Mouse (Mus musculus) adrenal gland, adult 8-10 months (tissue): ENCODE measurements around the gene Serpina3a. TPM values are rescaled to one million over a fixed set of nuclear protein-coding genes. Genes with fewer than 3 reads are reported as not detected.
A peak's percentile ranks its signal among the peaks of the same experiment; 100 is the strongest.
"Not testable (repeated sequence)": the region's sequence is repeated elsewhere in the genome, so short reads cannot be mapped to it uniquely, and the experiment has no call there.

Source experiments
- DNase-seq: peaks from one replicate; pipeline ENCODE4 v3.0.0; 2022
- total RNA-seq, 4 experiments: library from RNA; stranded (reverse); gene quantifications; 2 replicates each; pipeline ENCODE4 v1.2.4; 2022

Serpina3a gene
- total RNA-seq = under 1 TPM in 1 of 4 experiments, not detected in 3; 0.20 TPM

DNA sequence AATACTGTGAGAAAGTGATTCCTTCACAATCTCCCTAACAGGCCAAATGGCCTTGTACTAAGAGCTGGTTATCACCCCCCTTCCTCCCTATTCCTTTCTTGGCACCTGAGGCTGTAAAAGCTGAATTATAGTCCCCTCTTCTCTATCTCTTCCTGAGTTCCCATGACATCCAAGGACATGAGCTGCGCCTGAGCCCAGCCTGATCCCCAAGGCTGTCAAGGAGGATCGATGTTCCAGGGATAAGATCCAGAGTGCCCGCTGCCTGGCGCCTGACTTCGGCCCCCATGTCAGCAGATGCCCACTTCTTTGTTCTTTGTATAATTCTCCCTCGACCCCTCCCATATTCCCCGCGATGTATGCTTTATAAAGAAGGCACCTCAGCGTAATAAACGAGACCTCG lies at the start of gene Serpina3a:
Gene Serpina3a, plus strand, starts transcription at position 392 of the 400 bp plus-strand sequence.
- not testable (repeated sequence) for DNase-seq

DNA sequence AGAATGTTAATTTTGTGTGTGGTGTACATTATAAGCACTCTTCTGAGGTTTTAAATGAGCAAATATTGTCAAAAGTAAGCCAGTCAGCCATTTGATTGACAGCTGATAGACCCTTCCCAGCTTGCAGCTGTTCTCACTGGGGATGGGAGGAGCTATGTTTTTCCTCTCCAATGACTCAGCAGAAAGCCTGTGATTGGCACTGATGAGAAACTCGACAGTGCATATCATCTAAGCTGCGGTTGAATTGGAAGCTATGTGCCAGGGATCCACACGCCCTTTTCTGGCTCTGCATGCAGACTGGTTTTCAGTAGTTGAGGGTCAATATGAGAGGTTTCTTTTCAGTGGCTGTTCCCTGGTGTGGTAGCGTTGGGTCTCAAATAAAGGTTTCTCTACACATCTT lies 48.0 kb upstream of the Serpina3a start:
- DNase-seq = no peak

DNA sequence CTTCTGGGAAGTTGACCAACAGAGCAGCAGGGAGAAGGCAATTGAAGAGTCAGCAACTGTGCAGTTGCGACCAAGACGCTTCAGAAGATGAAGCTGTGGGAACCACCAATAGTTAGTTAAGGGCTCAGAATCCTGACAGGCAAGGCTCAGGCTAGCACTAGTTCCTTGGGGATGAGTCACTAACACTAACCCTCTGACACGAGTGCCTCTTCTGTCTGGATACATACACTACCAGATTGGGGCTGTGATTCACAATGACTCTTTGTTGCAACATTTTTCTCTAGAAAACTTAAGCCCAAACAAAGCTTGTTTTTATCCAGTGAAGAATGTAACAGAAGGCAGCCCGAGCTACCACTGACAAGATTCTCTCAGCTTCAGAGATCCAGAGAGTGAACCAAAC lies 47.5 kb upstream of the Serpina3a start:
- DNase-seq = no peak

DNA sequence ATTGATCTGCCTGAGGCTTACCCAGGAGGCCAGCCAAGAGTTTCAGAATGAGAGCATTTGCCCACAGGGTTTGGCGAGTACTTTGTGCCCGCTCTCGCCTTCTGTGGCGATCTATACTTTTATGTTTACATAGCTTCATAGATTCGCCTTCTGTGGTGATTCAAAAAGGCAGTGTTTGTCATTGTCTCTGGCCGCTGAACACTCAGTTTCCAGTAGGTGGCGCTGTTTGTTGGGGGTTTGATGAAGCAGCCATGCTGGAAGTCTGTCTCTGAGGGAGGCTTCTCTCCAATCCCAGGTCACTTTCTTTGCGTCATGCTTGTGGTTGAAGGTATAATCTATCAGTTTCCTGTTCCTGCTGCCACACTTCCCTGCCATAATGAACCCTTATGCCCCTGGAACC lies 46.3 kb upstream of the Serpina3a start:
- DNase-seq = peak; percentile 54

DNA sequence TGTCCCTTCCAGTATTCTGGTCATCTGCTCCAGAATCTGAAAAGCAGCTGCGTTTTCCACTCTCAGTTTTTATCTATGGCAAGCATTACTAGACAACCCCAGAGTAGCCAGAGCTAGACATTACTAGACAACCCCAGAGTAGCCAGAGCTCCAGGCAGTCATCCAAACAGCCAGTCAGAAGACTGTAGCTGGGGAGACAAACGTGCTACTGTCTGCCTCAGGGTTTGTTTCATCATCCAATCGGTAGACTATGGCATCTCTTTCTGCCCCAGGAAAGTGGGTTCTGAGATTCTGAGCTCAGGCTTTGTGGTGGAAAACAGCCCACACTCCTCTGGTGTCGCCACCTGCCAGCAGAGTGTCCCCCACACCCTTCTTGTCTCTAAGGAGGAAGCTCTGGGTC lies 45.0 kb upstream of the Serpina3a start:
- DNase-seq = peak; percentile 43

DNA sequence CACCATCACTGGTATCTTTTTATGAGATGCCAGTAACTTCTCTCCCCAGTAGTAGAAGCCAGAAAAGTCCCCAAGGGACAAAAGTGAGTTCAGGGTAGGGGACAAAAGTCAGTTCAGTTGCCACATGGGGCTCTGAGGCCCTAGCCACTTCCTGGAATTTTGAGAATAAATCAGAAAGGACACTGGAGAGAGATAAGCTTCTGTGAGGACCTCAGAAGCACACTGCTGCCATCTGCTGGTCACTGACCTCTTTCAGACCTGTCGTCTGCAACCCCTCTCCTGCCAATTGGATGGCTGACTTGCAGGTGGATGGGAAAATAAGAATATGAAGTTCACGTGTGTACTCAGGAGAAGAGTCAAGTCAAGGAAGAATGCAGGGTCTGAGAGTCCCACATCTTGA lies 42.9 kb upstream of the Serpina3a start:
- peak; percentile 62 for DNase-seq

DNA sequence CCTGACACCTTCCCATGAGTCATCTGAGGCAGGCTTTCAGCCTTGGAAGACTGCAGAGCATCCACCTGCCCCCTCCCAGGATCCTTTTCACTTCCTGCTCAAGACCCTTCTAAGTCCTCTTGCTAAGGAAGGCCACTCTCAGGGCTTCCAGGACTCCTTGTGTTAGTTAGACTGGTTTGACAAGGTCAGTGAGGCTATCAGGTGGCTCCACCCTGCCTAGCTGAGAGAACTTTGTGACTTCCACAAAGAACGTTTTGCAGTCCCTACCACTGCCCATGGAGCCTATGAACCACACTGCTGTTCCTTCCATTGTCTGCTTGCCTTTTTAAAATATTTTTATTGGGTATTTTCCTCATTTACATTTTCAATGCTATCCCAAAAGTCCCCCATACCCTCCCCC lies 40.8 kb upstream of the Serpina3a start:
- DNase-seq = no peak

DNA sequence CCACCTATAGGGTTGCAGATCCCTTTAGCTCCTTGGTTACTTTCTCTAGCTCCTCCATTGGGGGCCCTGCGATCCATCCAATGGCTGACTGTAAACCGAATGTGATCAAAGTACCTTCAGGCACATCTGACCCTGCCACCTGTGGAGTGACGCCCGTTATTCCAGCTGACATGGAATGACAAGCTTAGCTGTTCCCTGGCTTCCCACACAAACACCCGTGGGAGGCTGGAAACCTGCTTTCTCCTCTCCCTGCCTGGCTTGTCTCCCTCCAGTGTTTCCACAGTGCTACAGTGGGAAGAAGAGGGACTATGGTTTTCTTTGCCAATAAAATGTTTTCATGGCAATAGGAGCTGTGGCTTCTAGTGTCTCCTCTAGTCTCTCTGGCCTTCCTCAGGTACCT lies 40.2 kb upstream of the Serpina3a start:
- DNase-seq = no peak

DNA sequence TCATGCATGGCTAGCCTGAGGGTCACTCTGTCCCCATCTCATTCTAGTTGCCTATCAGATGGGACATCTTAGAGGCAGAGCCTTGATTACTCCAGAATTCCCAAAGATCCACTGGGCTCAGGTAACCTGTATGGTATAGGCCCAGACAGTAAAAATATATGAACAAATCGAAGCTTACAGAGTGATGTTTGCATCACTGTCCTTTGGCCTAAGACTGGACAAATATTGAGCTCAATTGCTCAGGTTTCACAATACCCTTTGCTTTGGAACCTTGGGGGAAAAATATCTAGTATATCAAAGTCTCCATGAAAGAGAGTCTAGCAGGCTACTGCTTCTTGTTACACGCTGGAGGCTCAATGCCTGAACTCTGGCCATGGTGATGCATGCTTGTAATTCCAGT lies 22.4 kb upstream of the Serpina3a start:
- no peak for DNase-seq

DNA sequence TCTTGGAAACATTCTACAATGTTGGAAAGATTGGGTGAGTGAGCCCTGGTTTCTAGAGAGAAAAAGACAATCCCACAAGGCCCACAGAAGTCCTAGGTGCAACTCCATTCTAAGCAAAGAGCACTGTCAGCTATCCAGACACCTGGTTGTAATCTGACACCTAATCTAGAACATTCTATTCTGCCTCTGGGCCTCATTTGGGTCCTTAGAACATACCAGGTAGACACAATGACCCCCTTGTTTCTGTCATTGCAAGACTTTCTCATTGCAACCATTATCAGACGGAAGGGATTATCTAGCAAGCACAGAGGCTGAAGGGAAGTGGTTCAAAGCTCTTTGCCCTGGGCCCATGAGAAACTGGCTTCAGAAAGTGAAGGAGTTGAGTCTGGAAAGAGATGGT lies 21.2 kb upstream of the Serpina3a start:
- DNase-seq = no peak

DNA sequence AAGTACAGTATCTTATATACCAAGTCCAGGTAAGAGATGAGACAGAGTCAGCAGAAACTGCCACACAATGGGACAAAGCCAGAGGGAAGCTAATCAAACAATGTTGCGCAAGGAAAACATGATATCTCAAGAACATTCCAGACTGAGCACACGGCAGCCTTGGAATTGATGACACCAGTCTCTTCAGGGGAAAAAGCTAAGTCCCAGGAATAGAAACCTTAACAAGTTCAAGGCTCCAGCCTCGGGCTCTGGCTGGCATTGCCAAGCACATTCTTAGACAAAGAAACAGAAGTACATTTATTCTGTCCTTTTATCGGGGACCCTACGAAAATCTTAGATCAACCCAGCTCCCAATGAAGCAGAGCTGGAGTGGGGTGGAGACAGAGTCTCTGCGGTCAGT lies 11.8 kb upstream of the Serpina3a start, which contains the start of gene Serpina5:
Gene Serpina5, plus strand, starts transcription at position 346 of the 400 bp plus-strand sequence.
- DNase-seq = peak; percentile 22

DNA sequence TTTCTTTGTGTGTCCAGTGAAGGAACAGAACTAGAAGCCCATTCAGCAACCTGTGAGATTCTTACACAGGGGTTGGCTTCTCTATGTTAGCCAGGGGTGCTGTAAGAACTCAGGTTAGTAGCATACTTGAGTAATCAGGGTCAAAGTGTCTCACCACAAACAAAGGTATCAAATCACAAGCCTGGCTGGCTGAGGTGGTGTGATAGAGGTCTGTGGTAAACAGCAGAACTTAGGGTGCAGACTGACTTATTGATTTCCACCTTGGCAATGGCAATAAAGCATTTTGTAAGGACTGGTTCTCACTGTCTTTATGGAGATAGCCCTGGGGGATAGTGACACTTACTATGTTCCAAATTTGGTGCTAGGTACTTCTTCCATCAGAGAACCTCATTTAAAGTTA lies 6.7 kb upstream of the Serpina3a start:
- no peak for DNase-seq

DNA sequence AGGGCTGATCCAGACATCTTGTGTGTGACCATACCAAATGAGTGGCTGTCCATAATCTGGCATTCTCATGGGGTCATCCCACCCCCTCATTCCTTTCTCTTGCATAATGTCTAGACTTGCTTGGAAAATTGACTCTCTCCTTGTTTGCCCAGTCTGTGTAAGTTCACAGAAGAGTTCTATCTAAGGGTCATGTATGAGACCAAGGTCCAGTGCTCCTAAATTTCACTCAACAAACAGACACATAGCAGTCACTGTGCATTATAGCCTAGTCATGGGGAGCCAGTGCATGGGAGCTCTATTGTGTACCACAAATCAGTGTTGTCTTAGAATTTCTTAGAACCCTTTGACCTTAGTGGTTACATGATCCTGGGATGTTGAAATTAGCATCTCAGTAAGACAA lies 5.6 kb upstream of the Serpina3a start:
- no peak for DNase-seq

DNA sequence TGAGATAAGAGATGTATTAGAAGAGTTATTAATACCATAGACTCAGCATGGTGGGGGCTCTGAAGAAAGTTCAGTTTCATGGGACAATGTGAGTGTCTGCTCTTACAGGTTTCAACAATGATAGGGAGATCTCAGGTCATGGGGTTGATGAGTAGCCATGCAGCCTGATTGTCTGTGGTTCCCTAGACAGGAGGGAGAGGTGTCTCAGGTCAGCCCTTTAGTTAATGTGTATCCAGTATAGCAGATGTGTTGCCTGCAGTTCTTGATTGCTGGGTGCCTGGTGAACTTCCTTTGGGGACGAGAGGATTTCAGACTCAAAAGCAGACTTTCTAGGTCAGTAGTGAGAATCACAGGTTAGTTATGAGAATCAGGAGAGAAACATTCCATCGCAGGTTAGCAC lies 4.0 kb upstream of the Serpina3a start:
- no peak for DNase-seq

DNA sequence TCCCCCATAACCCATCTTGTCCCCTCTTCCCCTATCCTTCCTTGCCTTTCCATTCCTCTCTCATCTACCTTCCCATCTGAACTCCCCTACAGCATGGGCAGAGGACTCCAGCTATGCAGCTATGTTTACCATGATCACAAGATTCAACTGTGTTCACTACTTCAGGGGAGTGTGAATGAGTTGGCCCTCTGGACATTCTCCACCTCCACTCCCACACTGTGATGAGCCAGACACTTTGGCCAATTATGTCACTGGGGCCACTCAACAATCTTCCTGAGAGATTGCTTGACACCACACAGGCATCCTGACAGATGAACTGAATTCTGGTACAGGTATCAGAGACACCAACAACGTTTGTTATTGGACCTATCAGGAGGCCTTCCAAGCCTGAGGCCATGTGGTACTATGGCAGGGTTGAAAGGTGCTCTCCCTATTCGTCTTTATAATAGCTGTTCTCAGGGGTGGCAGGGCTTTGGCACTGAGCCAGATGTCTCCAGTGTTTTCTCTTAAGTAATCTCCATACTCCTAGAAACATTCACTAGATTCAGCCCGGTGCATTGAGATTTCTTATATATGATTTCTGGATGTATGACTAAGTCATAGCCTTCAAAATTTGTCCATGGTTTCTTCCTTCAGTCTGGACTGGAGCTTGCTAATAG lies 2.5 kb downstream of the Serpina3a start:
- DNase-seq = no peak

DNA sequence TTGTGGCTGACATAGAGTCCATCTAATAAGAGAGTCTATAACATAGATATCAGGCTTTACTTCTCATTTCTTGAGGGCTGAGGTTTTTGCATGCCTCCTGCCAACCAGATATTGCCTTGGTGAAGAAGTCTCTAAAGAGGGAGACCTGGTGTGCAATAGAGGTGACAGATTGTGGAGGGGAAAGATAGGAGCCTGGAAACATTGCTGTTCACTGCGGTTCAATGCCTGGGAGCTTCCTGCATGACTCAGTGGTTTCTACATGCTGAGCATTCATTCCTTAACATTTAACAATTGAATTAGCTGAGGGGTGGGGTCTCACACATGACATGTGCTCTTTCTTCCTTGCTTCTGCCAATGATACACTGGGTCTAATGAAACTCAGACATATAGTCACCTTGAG lies 10.6 kb downstream of the Serpina3a start:
- DNase-seq = no peak

DNA sequence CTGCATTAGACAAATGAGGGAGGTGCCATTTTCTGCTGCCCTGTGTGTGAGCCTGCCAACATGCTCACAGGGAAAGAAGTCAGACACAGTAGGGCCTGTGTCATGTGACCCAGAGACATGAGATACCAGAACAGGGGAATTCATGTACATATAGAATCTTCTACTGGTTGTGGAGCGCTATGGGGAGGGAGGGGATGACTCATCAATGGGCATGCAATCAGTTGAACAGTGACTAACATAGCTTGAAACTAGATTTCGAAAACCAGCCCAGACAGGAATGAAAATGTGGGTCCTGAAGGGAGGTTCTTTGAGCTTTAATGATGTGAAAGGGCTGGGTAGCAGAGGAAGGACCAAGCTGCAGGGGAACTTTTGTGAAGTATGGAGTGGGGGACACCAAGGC lies 11.5 kb downstream of the Serpina3a start:
- DNase-seq = no peak

DNA sequence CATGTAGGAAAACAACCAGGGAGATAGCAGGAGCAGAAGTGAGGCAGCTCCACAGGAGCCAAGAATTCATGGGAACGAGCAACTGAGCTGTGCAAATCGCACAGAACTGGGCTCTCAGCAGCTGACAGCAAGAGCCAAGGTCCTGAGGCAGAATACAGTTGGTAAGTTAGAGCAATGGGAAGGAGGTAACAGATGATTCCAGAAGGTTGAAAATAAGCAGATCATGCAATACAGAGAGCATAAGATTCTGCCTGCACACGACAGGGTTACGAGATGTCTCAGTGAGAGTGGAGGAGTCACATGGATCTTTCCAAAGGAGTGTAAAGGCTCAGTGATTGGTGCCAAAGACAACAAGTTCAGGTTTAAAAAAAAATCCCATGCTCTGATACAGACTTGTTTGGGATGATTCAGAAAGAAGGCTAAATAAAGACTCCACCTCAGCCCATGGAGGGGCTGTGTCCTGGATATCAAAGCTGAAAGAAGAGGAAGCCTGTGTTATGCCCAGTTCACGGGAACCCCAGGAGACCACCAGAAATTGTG lies 12.6 kb downstream of the Serpina3a start:
- no peak for DNase-seq

DNA sequence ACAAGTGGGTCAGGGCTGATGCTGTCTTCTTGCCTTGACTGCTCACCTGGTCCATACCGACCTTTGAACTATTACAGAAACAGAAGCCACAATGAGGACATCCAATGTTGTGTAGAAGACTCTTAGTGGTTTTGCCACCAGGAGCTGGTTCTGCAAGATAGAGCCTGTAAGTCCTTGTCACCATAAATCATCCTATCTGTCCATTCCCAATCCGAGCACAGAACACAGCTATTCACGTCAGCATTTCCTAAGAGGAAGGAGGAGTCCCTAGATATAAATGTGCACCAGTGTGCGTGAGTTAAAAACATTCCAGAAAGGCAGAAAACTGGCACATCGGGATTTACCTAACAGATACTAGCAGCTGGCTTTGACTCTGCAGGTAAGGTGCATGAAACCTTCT lies 15.2 kb downstream of the Serpina3a start, which contains the start of gene Serpina3b:
Gene Serpina3b, plus strand, starts transcription at position 301 of the 400 bp plus-strand sequence.
- no peak for DNase-seq

DNA sequence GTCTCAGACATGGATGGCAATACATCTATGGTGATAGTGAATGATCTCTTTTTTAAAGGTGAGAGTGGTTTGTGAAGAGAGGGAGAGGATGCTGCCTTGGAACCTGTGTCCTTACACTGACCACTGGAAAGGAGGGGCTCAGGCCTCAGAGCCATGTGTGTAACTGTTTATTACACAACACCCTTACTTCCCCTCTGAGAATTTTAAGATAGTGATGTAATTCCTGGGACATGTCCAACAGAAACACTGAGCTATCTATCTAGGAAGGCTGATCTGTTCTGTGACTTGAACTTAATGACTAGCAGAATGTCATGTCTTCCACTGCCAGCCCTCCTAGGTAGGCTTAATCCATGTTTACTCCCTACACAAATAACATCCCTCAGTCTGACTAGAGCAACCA lies 18.5 kb downstream of the Serpina3a start:
- no peak for DNase-seq

DNA sequence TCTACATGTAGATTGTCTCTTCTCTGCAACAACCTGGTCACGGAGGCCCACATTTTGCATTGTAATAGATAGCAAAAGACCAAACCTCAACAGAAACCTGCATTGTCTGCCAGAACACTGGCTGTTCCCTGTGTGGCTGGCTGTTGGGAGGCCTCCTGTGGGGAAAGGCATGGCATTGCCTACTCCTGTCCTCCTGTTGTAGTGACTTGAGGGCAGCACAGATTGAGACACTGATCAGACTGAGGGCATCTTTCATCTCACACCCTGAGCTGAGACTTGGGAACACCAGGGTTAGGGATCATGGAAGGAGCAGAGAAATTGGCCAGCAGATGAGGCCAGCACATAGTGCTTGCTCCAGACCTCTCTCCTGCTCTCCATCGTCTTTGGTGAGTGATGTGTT lies 25.7 kb downstream of the Serpina3a start:
- no peak for DNase-seq

DNA sequence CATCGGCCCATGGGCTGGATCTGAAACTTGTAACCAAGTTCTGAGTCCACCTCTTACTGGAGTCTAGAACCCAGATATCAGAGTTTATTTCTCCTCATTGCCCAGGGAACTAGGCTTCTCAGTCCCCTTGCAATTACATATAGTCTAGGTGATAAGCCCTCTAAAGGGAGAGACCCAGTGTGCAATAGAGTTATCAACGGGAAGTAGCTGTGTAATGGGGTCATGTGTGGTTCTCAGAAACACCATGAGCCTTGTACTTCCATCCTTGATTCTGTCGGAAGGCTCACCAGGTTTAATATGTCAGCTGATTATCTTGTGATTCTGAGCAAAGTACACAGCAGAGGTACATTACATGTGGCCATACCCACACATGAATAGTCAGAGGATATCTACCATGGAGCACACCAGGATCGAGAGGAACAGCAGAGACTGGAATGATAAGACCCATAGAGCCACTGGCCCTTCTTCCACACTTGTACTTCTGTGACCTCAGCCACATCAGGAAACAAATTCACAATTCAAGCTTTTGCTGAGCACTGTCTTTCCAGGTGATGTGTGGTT lies 28.1 kb downstream of the Serpina3a start:
- no peak for DNase-seq

DNA sequence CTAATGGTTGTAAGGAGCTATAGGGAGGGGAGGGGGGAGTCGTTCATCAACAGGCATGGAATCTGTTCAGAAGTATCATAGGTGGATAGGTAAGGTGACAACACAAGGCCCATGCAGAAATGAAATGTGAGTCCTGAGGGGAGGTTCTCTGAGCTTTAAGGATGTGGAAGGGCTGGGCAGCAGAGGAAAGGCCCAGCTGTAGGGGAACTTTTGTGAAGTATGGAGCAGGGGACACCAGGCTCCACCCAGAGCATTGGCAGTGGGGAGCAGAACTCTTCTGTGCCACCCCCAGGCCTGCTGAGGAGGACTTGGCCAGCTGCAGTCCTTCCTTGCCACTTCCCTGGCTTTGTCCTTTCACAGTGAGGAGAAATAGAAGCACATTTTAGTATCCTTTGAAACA lies 29.0 kb downstream of the Serpina3a start:
- no peak for DNase-seq

DNA sequence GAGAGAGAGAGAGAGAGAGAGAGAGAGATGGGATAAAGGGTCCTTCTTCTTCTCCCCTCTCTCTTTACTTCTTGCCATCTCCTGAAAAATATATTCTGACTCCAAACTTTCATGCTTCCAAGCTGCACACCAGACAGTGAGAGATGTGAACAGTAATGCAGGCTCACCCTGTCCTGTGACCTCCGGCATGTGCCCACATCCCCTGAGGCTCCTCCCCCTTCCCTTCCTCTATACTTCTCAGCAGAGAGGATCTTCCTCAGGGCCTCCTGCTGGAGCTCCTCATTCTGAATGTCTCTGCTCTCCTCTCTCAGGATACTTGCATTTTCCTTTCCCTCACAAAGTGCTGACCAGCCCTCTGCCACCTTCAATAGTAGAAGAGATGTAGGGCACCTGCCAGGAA lies 29.9 kb downstream of the Serpina3a start:
- DNase-seq = no peak
